Mouse (Mus musculus) thymus, adult 2 months (tissue): Measurements from ENCODE around the gene Mmrn2.

Experiments
- CTCF ChIP-seq: fragments of 200-500 bp; IDR thresholded peaks from 2 replicates; pipeline ENCODE4 v1.5.1; 2012; ENCODE audit warnings: mild to moderate bottlenecking, control low read depth, low read length, moderate library complexity, borderline replicate concordance; ENCODE audit not compliant: control insufficient read depth, poor library complexity, insufficient read depth; ENCODE audit errors: extremely low read depth
- POLR2A ChIP-seq: fragments of 200-500 bp; IDR thresholded peaks from 2 replicates; pipeline ENCODE4 v1.6.1; 2012; ENCODE audit warnings: mild to moderate bottlenecking, low read length, control low read depth, moderate library complexity; ENCODE audit not compliant: control insufficient read depth, poor library complexity, insufficient read depth; ENCODE audit errors: extremely low read depth

DNA sequence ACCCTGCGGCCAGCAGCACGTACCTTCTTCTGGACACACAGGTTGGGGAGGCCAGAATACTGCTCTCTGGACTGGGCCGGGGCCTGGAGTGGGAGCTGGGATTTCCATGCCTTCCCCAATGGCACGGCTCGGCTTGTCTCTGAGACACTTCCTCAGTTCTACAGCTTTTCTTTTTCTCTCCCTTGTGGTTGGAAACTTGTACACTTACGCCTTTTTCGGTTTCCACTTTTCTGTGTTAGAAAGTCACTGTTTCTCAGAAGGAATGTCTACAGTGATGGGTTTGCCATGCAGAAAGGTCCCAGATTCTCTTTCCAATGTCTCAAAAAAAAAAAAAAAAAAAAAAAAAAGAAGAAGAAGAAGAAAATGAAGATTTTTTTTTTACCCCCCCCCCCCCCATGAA is 28.2 kb downstream of the Mmrn2 start:
- no peak for TF ChIP-seq CTCF
- TF ChIP-seq POLR2A, result no peak
